Mouse (Mus musculus) forebrain, embryonic 15.5 days (tissue): ENCODE results near the gene Drap1. TPM values are rescaled to one million over a fixed set of nuclear protein-coding genes. Genes with fewer than 3 reads are reported as not detected.

ENCODE experiments used
- ATAC-seq: fragments of 200-750 bp; cut with Nextera tagmentation; replicated peaks from 2 replicates; pipeline ENCODE4 v1.8.0; 2017; ENCODE audit warnings: mild to moderate bottlenecking, moderate TSS enrichment, moderate library complexity
- H3K27ac ChIP-seq: fragments of 300-500 bp; sonication (generic); replicated peaks from 2 replicates; pipeline ENCODE4 v1.5.1; 2015; ENCODE audit warnings: mild to moderate bottlenecking, inconsistent platforms
- H3K27me3 ChIP-seq: fragments of 300-500 bp; sonication (generic); 2 replicates; pipeline ENCODE4 v1.6.1; 2015; ENCODE audit warnings: inconsistent platforms
- H3K36me3 ChIP-seq: fragments of 300-500 bp; sonication (generic); 2 replicates; pipeline ENCODE4 v1.6.1; 2015; ENCODE audit warnings: mild to moderate bottlenecking, inconsistent platforms
- H3K4me1 ChIP-seq: fragments of 300-500 bp; sonication (generic); 2 replicates; pipeline ENCODE4 v1.6.1; 2015; ENCODE audit warnings: inconsistent platforms
- H3K4me2 ChIP-seq: fragments of 300-500 bp; sonication (generic); replicated peaks from 2 replicates; pipeline ENCODE4 v1.6.1; 2015; ENCODE audit warnings: mild to moderate bottlenecking, inconsistent platforms
- H3K4me3 ChIP-seq: fragments of 300-500 bp; sonication (generic); 2 replicates; pipeline ENCODE4 v1.5.1; 2015; ENCODE audit warnings: mild to moderate bottlenecking, inconsistent platforms
- H3K9ac ChIP-seq: fragments of 300-500 bp; sonication (generic); replicated peaks from 2 replicates; pipeline ENCODE4 v1.6.1; 2015; ENCODE audit warnings: mild to moderate bottlenecking, inconsistent platforms
- H3K9me3 ChIP-seq: fragments of 300-500 bp; sonication (generic); 2 replicates; pipeline ENCODE4 v1.6.1; 2016; ENCODE audit warnings: inconsistent platforms
- WGBS: fragments of 180-500 bp; shearing (Covaris S2); methylation state at CpG from one replicate; pipeline ENCODE4 v1.1.7; 2015; ENCODE audit warnings: mixed read lengths; 5-methylcytosine and 5-hydroxymethylcytosine counted together
- polyA plus RNA-seq: library from polyadenylated mRNA; unstranded; fragments of >200 nt; fragmentation: Nextera tagmentation; extraction: Ambion mirVana; gene quantifications from 2 replicates; pipeline ENCODE4 v1.2.1, GENCODE M21; 2015

The Drap1 gene
- polyA plus RNA-seq, 1 experiment from 2014 or later, result 306 TPM

DNA sequence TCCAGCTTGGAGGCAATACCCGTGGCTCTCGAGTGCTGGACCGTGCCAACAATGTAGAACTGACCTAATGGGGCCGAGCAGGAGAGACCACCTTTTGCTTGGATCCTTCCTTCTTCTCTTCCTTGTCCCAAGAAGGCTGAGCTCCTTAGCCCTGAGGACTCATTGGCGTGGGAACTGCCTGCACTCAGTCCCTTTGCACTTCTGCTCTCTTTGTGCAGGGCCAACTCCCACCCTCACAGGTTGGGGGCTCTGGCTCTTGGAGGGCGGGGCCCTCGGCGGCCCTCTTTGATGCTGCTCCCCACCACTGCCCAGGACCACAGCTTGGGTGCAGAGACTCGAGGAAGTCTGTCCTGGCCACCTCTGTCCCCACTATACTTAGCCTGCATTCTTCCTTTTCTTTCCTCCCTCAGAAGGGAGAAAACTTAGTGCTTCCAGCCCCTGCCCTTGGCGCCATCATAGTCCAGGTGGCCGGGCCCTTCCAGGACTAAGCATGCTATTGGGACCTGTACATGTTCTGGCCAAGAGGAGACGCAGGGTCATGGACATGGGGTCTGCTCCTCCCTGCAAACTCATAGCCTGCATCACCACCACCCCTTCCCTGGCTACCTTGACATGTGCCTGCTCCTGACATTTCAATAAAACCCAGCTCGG is 2.0 kb upstream of the Drap1 start:
- no peak for ATAC-seq
- 93% methylated on average over 13 of the region's 13 CpGs for WGBS
- Histone ChIP-seq H3K4me1 (peaks cover 42% of the 10 kb centered on the region), H3K9me3 (no peaks in the 10 kb centered on the region), H3K9ac (no peak overlapping the region), H3K27ac (no peak overlapping the region), H3K4me2 (no peak overlapping the region), H3K27me3 (no peaks in the 10 kb centered on the region), H3K36me3 (peaks cover 12% of the 10 kb centered on the region), H3K4me3 (no peak overlapping the region)

DNA sequence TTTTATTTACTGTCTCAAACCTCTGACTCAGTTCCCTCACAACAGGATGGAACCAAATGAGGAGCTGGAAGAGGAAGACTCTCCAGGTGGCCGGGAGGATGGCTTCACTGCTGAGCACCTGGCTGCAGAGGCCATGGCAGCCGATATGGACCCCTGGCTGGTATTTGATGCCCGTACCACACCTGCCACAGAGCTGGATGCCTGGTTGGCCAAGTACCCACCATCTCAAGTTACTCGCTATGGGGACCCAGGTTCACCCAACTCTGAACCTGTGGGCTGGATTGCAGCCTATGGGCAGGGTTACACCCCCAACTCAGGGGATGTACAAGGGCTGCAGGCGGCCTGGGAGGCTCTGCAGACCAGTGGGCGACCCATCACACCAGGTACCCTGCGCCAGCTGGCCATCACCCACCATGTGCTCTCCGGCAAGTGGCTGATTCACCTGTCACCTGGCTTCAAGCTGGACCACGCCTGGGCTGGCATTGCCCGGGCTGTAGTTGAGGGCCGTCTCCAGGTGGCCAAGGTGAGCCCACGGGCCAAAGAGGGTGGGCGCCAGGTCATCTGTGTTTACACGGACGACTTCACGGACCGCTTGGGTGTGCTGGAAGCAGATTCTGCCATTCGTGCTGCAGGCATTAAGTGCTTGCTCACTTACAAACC is 1.3 kb upstream of the Drap1 start:
- Histone ChIP-seq H3K27me3 (no peaks in the 10 kb centered on the region), H3K4me3 (peak overlapping the region; percentile 81), H3K4me2 (peak overlapping the region; percentile 67), H3K4me1 (peaks cover 43% of the 10 kb centered on the region), H3K9me3 (no peaks in the 10 kb centered on the region), H3K36me3 (peaks cover 13% of the 10 kb centered on the region), H3K9ac (peak overlapping the region; percentile 89), H3K27ac (peak overlapping the region; percentile 87; the same call in 1 of the 2 replicates)
- WGBS, result 91% methylated on average over 18 of the region's 18 CpGs
- no peak for ATAC-seq

- H3K9ac ChIP-seq, result peak overlapping the region; percentile 66
- peak overlapping the region; percentile 80 for H3K4me2 ChIP-seq
- 3% methylated on average over 34 of the region's 48 CpGs for WGBS
- H3K4me3 ChIP-seq, result peak overlapping the region; percentile 81
- peak; percentile 17 for ATAC-seq
- peaks cover 22% of the 10 kb centered on the region for H3K36me3 ChIP-seq
- no peaks in the 10 kb centered on the region for H3K27me3 ChIP-seq
- no peaks in the 10 kb centered on the region for H3K9me3 ChIP-seq
- peaks cover 43% of the 10 kb centered on the region for H3K4me1 ChIP-seq
- H3K27ac ChIP-seq, result peak overlapping the region; percentile 85
Measured at GRCm38 (mm10) chr19:5424092-5424781, 542 bp downstream of the Drap1 start.

DNA sequence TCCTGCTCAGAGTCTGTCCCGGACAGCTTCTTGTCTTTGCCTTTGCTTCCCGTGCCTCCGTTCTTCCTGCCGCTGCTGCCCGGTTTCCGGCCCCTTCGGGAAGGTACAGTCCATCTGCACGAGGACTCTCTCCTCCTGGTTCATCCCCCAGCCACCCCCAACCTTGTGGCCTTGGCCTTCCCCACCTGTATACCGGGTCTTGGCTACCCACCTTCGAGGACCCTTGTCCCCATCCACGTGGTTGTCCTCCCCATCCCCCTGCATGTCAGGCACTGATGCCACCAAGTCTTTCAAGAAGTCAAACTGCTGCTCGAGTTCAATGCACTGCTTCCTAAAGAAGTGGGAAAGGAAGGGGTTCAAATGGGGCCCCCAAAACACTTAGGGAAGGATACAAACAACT is 1.2 kb downstream of the Drap1 start:
- Histone ChIP-seq H3K4me2 (peak overlapping the region; percentile 80), H3K9me3 (no peaks in the 10 kb centered on the region), H3K27me3 (no peaks in the 10 kb centered on the region), H3K4me1 (peaks cover 43% of the 10 kb centered on the region), H3K4me3 (peak overlapping the region; percentile 81), H3K9ac (peak overlapping the region; percentile 66), H3K27ac (no peak overlapping the region), H3K36me3 (peaks cover 22% of the 10 kb centered on the region)
- WGBS, result 62% methylated on average over 12 of the region's 12 CpGs
- ATAC-seq, result no peak

DNA sequence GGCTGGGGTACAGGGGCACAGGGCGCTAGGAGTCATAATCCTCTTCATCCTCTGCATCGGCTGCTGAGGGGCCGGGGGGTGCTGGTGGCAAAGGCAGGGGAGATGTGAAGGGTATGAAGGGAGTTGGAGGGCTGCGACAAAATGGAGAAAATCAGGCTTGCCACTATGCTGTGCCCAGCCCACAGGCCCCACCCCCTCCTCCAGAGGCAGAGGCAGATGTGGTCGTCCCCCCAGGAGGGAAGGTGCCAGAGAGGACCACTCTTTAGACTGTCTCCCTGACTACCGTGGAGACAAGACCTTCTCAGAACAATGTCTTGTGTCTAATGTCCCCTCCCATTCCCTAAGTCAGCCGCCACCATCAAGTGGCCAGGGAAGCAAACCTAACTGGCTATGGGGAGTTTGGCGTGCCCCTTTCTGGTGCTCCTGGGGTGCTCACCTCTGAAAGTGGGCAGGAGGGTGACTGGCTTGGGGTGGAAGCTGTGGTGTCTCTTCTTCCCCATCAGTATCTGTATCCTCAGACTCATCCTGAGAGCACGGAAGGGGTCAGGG is 1.8 kb downstream of the Drap1 start:
- ATAC-seq, result no peak
- Histone ChIP-seq H3K9me3 (no peaks in the 10 kb centered on the region), H3K4me1 (peaks cover 43% of the 10 kb centered on the region), H3K36me3 (peaks cover 22% of the 10 kb centered on the region), H3K27me3 (no peaks in the 10 kb centered on the region), H3K9ac (peak overlapping the region; percentile 66; the same call in 1 of the 2 replicates), H3K27ac (no peak overlapping the region), H3K4me3 (peak overlapping the region; percentile 81), H3K4me2 (peak overlapping the region; percentile 80)
- WGBS, result 75% methylated on average over 9 of the region's 9 CpGs

- Histone ChIP-seq H3K4me3 (no peak overlapping the region), H3K4me1 (peaks cover 43% of the 10 kb centered on the region), H3K9me3 (no peaks in the 10 kb centered on the region), H3K4me2 (no peak overlapping the region), H3K27ac (no peak overlapping the region), H3K36me3 (peaks cover 20% of the 10 kb centered on the region), H3K9ac (no peak overlapping the region), H3K27me3 (no peaks in the 10 kb centered on the region)
- no peak for ATAC-seq
- WGBS, result 86% methylated on average over 10 of the region's 10 CpGs
Measured at GRCm38 (mm10) chr19:5422267-5422666, 2.5 kb downstream of the Drap1 start.

DNA sequence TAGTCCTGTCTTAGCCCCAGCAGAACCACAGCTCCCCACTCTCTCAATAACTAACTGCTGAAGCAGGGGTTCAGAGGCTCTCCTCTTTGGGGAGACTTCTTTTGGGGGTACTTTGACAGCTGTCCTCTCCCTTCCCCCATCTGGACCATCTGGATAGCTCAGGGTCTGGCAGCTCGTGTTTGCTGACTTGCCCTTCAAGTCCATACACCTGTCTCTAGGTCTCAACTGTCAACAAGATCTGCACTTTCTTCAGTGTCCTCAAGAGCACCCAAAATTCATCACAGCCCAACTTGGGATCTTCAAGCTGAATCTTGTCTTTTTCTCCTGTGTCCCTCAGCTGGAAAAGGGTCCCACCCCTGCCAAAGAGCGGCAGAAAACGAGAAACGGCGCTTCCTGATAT is 3.0 kb downstream of the Drap1 start:
- H3K27ac ChIP-seq, result no peak overlapping the region
- H3K4me2 ChIP-seq, result no peak overlapping the region
- H3K27me3 ChIP-seq, result no peaks in the 10 kb centered on the region
- H3K36me3 ChIP-seq, result peaks cover 16% of the 10 kb centered on the region
- WGBS, result 86% methylated on average over 5 of the region's 5 CpGs
- ATAC-seq, result no peak
- 0 out of 2 replicates have a peak overlapping the region, but pooled peaks have one; percentile 7 for H3K9ac ChIP-seq
- peaks cover 38% of the 10 kb centered on the region for H3K4me1 ChIP-seq
- no peaks in the 10 kb centered on the region for H3K9me3 ChIP-seq
- H3K4me3 ChIP-seq, result no peak overlapping the region

- no peaks in the 10 kb centered on the region for H3K9me3 ChIP-seq
- H3K27ac ChIP-seq, result no peak overlapping the region
- ATAC-seq, result no peak
- H3K4me1 ChIP-seq, result peaks cover 26% of the 10 kb centered on the region
- H3K27me3 ChIP-seq, result no peaks in the 10 kb centered on the region
- H3K36me3 ChIP-seq, result peaks cover 16% of the 10 kb centered on the region
- WGBS, result 96% methylated on average over 6 of the region's 6 CpGs
- H3K4me2 ChIP-seq, result no peak overlapping the region
- no peak overlapping the region for H3K4me3 ChIP-seq
- H3K9ac ChIP-seq, result no peak overlapping the region
Measured at GRCm38 (mm10) chr19:5420579-5420978, 4.2 kb downstream of the Drap1 start.

GRCm38 (mm10) chr19:5419630-5420029 is 5.1 kb downstream of the Drap1 start:
- Histone ChIP-seq H3K4me1 (peaks cover 25% of the 10 kb centered on the region), H3K27me3 (no peaks in the 10 kb centered on the region), H3K36me3 (peaks cover 16% of the 10 kb centered on the region), H3K9me3 (no peaks in the 10 kb centered on the region), H3K27ac (no peak overlapping the region), H3K4me2 (no peak overlapping the region), H3K9ac (no peak overlapping the region), H3K4me3 (no peak overlapping the region)
- no peak for ATAC-seq
- 90% methylated on average over 9 of the region's 9 CpGs for WGBS

GRCm38 (mm10) chr19:5418750-5419466 is 5.9 kb downstream of the Drap1 start:
- Histone ChIP-seq H3K27me3 (no peaks in the 10 kb centered on the region), H3K4me1 (peaks cover 23% of the 10 kb centered on the region), H3K9me3 (no peaks in the 10 kb centered on the region), H3K36me3 (peaks cover 16% of the 10 kb centered on the region), H3K4me2 (no peak overlapping the region), H3K27ac (no peak overlapping the region), H3K9ac (no peak overlapping the region), H3K4me3 (no peak overlapping the region)
- ATAC-seq, result no peak
- 96% methylated on average over 8 of the region's 8 CpGs for WGBS

DNA sequence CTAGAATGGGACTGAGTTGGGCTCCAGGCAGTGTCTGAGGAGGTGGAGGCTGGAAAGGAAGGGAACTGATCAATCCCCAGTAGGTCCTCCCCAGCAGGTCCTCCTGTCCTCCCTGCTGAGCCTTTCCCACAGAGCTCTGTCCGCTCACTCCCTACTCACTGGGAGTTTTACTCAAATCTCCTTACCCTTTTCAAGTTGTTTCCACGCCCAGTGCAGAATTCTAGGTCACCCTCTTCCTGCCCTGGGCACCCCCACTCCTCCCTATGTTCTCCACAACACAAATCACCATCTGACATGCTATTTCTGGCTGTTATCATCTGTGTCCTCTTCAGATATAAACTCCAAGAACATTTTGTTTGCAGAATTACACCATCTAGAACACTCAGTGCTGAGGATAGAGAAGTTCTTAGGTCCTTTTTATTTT is 10.2 kb downstream of the Drap1 start:
- WGBS, result 58% methylated on average over 2 of the region's 2 CpGs
- Histone ChIP-seq H3K9ac (no peak overlapping the region), H3K4me1 (no peaks in the 10 kb centered on the region), H3K4me3 (no peak overlapping the region), H3K4me2 (no peak overlapping the region), H3K27me3 (no peaks in the 10 kb centered on the region), H3K9me3 (no peaks in the 10 kb centered on the region), H3K27ac (no peak overlapping the region), H3K36me3 (no peaks in the 10 kb centered on the region)
- ATAC-seq, result no peak
